Mouse (Mus musculus) neural tube, embryonic 13.5 days (tissue): ENCODE measurements at regions not wholly inside any gene's neighbourhood (a gene's known extent, or its start where the extent isn't known, plus 50 kb on each side); places are given as distances from the start of the nearest gene placed in this dataset.

Source experiments
- ATAC-seq: fragments of 200-750 bp; cut with Nextera tagmentation; 2 replicates; pipeline ENCODE4 v1.8.0; 2017; ENCODE audit warnings: low read depth, mild to moderate bottlenecking, moderate TSS enrichment, moderate library complexity
- H3K27ac ChIP-seq: fragments of 300-500 bp; sonication (generic); replicated peaks from 2 replicates; pipeline ENCODE4 v1.5.1; 2015; ENCODE audit warnings: moderate library complexity, mild to moderate bottlenecking, inconsistent platforms
- H3K27me3 ChIP-seq: fragments of 300-500 bp; sonication (generic); 2 replicates; pipeline ENCODE4 v1.6.1; 2015; ENCODE audit warnings: mild to moderate bottlenecking, inconsistent platforms
- H3K36me3 ChIP-seq: fragments of 300-500 bp; sonication (generic); 2 replicates; pipeline ENCODE4 v1.6.1; 2015; ENCODE audit warnings: mild to moderate bottlenecking, inconsistent platforms
- H3K4me1 ChIP-seq: fragments of 300-500 bp; sonication (generic); replicated peaks from 2 replicates; pipeline ENCODE4 v1.6.1; 2015; ENCODE audit warnings: inconsistent platforms
- H3K4me2 ChIP-seq: fragments of 300-500 bp; sonication (generic); 2 replicates; pipeline ENCODE4 v1.6.1; 2015; ENCODE audit warnings: inconsistent platforms, mild to moderate bottlenecking, moderate library complexity
- H3K4me3 ChIP-seq: fragments of 300-500 bp; sonication (generic); 2 replicates; pipeline ENCODE4 v1.5.1; 2015; ENCODE audit warnings: mild to moderate bottlenecking, inconsistent platforms
- H3K9ac ChIP-seq: fragments of 300-500 bp; sonication (generic); 2 replicates; pipeline ENCODE4 v1.6.1; 2015; ENCODE audit warnings: moderate library complexity, mild to moderate bottlenecking, inconsistent platforms
- H3K9me3 ChIP-seq: fragments of 300-500 bp; sonication (generic); 2 replicates; pipeline ENCODE4 v1.6.1; 2016; ENCODE audit warnings: inconsistent platforms
- WGBS: fragments of 180-500 bp; shearing (Covaris S2); methylation state at CpG from one replicate; pipeline ENCODE4 v1.1.7; 2015; 5-methylcytosine and 5-hydroxymethylcytosine counted together

- 3% methylated on average over 21 of the region's 21 CpGs for WGBS
- Histone ChIP-seq H3K4me2 (peak overlapping the region; percentile 44), H3K27ac (peak overlapping the region; percentile 49), H3K27me3 (peaks cover 11% of the 10 kb centered on the region), H3K9me3 (no peaks in the 10 kb centered on the region), H3K4me1 (peaks cover 46% of the 10 kb centered on the region), H3K9ac (no peak overlapping the region), H3K4me3 (no peak overlapping the region), H3K36me3 (no peaks in the 10 kb centered on the region)
- ATAC-seq = 0 out of 2 replicates have a peak, but pooled peaks have one; percentile 17
Measured at GRCm38 (mm10) chr14:105500966-105501741, 242.8 kb downstream of the Ndfip2 start.

DNA sequence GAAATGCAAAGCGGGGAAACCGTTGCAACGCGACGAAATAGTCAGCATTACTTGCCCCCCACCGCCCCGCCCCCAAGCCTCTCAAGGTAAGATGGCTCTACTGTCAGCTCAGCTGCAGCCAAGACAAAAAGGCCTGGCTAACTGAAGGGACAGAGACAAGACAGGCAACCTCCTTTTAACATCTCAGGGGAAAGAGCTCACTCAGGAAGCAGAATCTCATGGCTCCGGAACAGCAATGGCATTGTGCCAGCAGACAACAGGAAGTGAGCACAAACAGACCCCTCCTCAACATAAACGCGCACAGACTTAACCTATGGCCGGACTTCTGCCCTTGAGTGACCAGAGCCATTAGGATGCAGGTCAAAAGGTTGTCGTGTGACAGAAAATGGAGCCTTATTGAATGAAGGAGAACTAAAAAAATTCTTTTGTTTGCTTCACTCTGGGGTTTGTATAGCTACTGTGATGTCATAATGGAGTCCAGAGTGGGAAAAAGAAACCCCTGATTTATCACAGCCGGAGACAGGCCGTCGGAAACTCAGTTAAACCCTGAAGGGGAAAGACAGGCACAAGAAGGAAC lies 241.0 kb downstream of the Ndfip2 start:
- no peaks in the 10 kb centered on the region for H3K9me3 ChIP-seq
- H3K9ac ChIP-seq = peak overlapping the region; percentile 50
- H3K27me3 ChIP-seq = peaks cover 11% of the 10 kb centered on the region
- 0 out of 2 replicates have a peak, but pooled peaks have one; percentile 9 for ATAC-seq
- peak overlapping the region; percentile 55 for H3K27ac ChIP-seq
- no peaks in the 10 kb centered on the region for H3K36me3 ChIP-seq
- WGBS = 10% methylated on average over 15 of the region's 15 CpGs
- H3K4me3 ChIP-seq = peak overlapping the region; percentile 13
- peak overlapping the region; percentile 50 for H3K4me2 ChIP-seq
- peaks cover 56% of the 10 kb centered on the region for H3K4me1 ChIP-seq

DNA sequence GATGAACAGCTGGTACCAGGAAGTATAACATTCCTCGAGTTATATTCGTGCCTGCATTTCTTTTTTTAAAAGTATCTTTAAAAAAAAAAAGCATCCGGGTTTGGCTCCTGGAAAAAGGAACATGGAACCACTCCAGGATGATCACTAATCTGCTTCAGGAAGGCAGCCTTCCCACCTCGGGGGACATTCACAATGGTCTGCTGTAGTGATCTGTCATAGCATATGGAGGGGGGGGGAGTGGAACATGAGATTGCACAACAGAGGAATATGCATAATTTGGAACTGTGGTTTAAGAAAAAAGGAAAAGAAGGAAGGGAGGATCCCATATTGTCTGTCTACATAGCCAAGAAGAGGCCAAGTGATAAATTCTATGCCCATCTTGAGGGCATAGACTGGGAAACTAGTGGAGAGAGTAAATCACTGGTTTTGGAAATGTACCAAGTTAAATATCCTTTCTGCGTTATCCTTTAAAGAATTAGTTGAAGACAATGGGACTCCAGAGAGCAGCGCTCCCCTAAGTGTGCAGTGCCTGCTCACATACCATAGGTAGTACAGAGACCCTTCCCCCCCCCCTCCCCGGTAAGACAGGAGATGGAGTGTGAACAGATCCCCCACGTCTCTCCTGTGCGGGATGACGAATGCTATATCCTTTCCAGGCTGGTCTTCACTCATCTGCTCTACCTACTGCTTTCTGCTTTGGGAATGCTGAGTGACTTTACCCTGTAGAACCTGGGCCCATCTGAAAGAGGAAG lies 240.0 kb downstream of the Ndfip2 start:
- Histone ChIP-seq H3K4me2 (no peak overlapping the region), H3K9me3 (no peaks in the 10 kb centered on the region), H3K4me1 (peaks cover 56% of the 10 kb centered on the region), H3K9ac (no peak overlapping the region), H3K27me3 (peaks cover 5% of the 10 kb centered on the region), H3K27ac (peak overlapping the region; percentile 55), H3K4me3 (no peak overlapping the region), H3K36me3 (no peaks in the 10 kb centered on the region)
- ATAC-seq = 0 out of 2 replicates have a peak, but pooled peaks have one; percentile 1
- 52% methylated on average over 10 of the region's 10 CpGs for WGBS

GRCm38 (mm10) chr14:105495161-105495560 lies 236.8 kb downstream of the Ndfip2 start:
- Histone ChIP-seq H3K4me3 (no peak overlapping the region), H3K36me3 (no peaks in the 10 kb centered on the region), H3K4me2 (no peak overlapping the region), H3K9me3 (no peaks in the 10 kb centered on the region), H3K27ac (no peak overlapping the region), H3K9ac (no peak overlapping the region), H3K27me3 (no peaks in the 10 kb centered on the region), H3K4me1 (peaks cover 33% of the 10 kb centered on the region)
- 14% methylated on average over 2 of the region's 2 CpGs for WGBS
- peak; percentile 64; the same call in 1 of the 2 replicates for ATAC-seq

- no peak overlapping the region for H3K4me3 ChIP-seq
- peaks cover 25% of the 10 kb centered on the region for H3K4me1 ChIP-seq
- no peak overlapping the region for H3K27ac ChIP-seq
- 89% methylated on average over 3 of the region's 3 CpGs for WGBS
- no peaks in the 10 kb centered on the region for H3K36me3 ChIP-seq
- no peaks in the 10 kb centered on the region for H3K27me3 ChIP-seq
- H3K9me3 ChIP-seq = no peaks in the 10 kb centered on the region
- no peak overlapping the region for H3K9ac ChIP-seq
- ATAC-seq = no peak
- H3K4me2 ChIP-seq = no peak overlapping the region
Measured at GRCm38 (mm10) chr14:105494415-105494814, 236.0 kb downstream of the Ndfip2 start.

DNA sequence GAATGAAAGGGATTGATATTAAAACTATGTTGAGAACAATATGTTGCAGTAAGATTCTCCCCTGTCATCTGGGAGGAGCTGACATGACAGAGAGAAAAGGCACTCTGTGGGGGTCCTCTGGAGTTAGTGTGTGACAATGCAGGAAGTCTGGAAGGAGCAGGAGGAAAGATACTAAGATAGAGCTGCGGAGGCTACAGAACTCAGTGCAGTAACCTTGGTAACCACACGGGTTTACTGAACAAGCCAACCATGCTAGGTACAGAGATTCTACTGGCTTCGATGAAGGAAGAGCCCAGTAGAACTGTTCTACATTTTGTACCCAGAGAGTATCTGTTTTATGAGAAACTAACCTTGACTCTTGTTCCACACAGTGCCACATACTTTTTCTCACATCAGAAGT lies 231.8 kb downstream of the Ndfip2 start:
- Histone ChIP-seq H3K4me2 (no peak overlapping the region), H3K36me3 (no peaks in the 10 kb centered on the region), H3K4me3 (no peak overlapping the region), H3K27me3 (no peaks in the 10 kb centered on the region; the same call in 1 of the 2 replicates), H3K9me3 (no peaks in the 10 kb centered on the region), H3K27ac (no peak overlapping the region), H3K9ac (no peak overlapping the region), H3K4me1 (0 out of 2 replicates have a peak, but pooled peaks cover 2% of the 10 kb centered on the region)
- 54% methylated on average over 3 of the region's 3 CpGs for WGBS
- ATAC-seq = no peak

GRCm38 (mm10) chr14:105483352-105484083 lies 225.1 kb downstream of the Ndfip2 start:
- H3K27ac ChIP-seq = peak overlapping the region; percentile 83
- H3K4me3 ChIP-seq = peak overlapping the region; percentile 32
- peak overlapping the region; percentile 58 for H3K4me2 ChIP-seq
- peak overlapping the region; percentile 64 for H3K9ac ChIP-seq
- H3K4me1 ChIP-seq = peaks cover 13% of the 10 kb centered on the region
- no peaks in the 10 kb centered on the region for H3K9me3 ChIP-seq
- no peaks in the 10 kb centered on the region for H3K36me3 ChIP-seq
- peak; percentile 93 for ATAC-seq
- WGBS = 8% methylated on average over 21 of the region's 21 CpGs
- peaks cover 21% of the 10 kb centered on the region for H3K27me3 ChIP-seq

- ATAC-seq = peak; percentile 73
- H3K4me2 ChIP-seq = peak overlapping the region; percentile 58
- H3K4me3 ChIP-seq = peak overlapping the region; percentile 32
- H3K9ac ChIP-seq = peak overlapping the region; percentile 64
- no peaks in the 10 kb centered on the region for H3K36me3 ChIP-seq
- WGBS = under 1% methylated on average over 16 of the region's 16 CpGs
- no peaks in the 10 kb centered on the region for H3K9me3 ChIP-seq
- H3K4me1 ChIP-seq = peaks cover 13% of the 10 kb centered on the region
- peak overlapping the region; percentile 83 for H3K27ac ChIP-seq
- peaks cover 21% of the 10 kb centered on the region for H3K27me3 ChIP-seq
Measured at GRCm38 (mm10) chr14:105482644-105483351, 224.4 kb downstream of the Ndfip2 start.

- Histone ChIP-seq H3K27me3 (peaks cover 21% of the 10 kb centered on the region), H3K4me2 (no peak overlapping the region), H3K4me3 (no peak overlapping the region), H3K27ac (no peak overlapping the region), H3K9ac (no peak overlapping the region), H3K36me3 (no peaks in the 10 kb centered on the region), H3K9me3 (no peaks in the 10 kb centered on the region), H3K4me1 (peaks cover 13% of the 10 kb centered on the region)
- 72% methylated on average over 9 of the region's 9 CpGs for WGBS
- no peak for ATAC-seq
Measured at GRCm38 (mm10) chr14:105480048-105480447, 221.7 kb downstream of the Ndfip2 start.

DNA sequence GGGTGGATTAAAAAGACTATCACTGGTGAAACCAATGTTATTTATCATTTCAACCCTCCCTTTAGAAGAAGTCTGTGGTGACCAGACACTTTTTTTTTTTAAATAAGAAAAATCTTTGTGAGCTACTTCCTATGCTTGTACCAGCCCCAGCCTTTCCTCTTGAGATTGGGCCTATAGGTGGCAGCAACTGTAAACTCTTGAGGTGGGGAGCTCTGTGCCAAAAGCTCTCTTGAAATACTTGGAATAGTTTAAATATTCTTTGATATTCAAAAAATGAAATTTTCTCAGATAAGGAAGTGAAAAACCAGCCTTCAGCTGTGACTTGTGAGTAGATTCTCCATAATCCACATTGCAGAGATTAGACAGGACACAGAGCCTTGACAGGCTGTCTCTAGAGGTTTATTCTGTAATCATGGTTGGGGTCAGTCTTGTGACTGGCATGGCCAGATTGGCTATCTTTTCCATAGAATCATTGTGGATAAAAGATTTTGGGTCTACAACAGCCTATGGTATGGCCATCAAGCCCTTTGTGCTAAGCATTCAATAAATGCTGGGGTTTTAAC lies 216.7 kb downstream of the Ndfip2 start:
- Histone ChIP-seq H3K4me1 (no peaks in the 10 kb centered on the region), H3K36me3 (no peaks in the 10 kb centered on the region), H3K9ac (no peak overlapping the region), H3K27me3 (peaks cover 11% of the 10 kb centered on the region), H3K4me2 (no peak overlapping the region), H3K4me3 (no peak overlapping the region), H3K9me3 (no peaks in the 10 kb centered on the region), H3K27ac (no peak overlapping the region)
- no peak for ATAC-seq

- Histone ChIP-seq H3K9me3 (no peaks in the 10 kb centered on the region), H3K4me3 (no peak overlapping the region), H3K36me3 (no peaks in the 10 kb centered on the region), H3K4me2 (no peak overlapping the region), H3K9ac (no peak overlapping the region), H3K4me1 (no peaks in the 10 kb centered on the region), H3K27ac (no peak overlapping the region), H3K27me3 (no peaks in the 10 kb centered on the region)
- 75% methylated on average over 3 of the region's 3 CpGs for WGBS
- no peak for ATAC-seq
Measured at GRCm38 (mm10) chr14:105448919-105449458, 190.6 kb downstream of the Ndfip2 start.
